Comparison of ENCODE assay signal across 19 mouse cellular contexts in the genomic region with DNA sequence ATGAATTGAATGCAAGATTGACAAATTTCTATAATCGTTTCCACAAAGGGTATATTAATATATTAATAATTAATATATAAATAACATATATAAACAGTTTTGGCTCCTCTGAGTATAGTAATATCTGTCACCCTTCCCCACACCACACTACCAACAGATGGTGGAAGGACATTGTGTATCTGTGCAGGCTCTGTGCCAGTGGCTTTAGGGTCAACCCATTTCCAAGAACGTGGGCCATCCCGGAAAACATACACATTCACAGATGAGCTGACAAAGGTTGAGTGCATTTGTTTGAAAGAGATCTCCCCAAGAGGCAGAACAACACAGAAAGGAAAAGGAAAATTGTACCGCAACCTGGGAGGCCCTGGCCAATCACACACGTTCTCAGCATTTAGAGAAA.
"Had no signal": no experiment of that assay in that cellular context is flagged by ENCODE, and none has a peak within 500 bp of the region (broad histone marks: within the 10 kb centered on the region; RNA-seq: fewer than 3 reads in every experiment).

No protein-coding gene starts in this region.

- ATAC-seq: liver, embryonic 12.5 days; midbrain, embryonic 13.5 days; midbrain, embryonic 16.5 days had no signal

- H3K27me3 ChIP-seq: kidney, embryonic 15.5 days; limb, embryonic 12.5 days; limb, embryonic 15.5 days; liver, embryonic 12.5 days; liver, embryonic 15.5 days; lung, embryonic 15.5 days; midbrain, embryonic 13.5 days; neural tube, embryonic 13.5 days had no signal

- H3K27ac ChIP-seq: kidney, embryonic 15.5 days; limb, embryonic 12.5 days; limb, embryonic 15.5 days; liver, embryonic 12.5 days; liver, embryonic 15.5 days; lung, embryonic 15.5 days; midbrain, embryonic 13.5 days; neural tube, embryonic 13.5 days had no signal

- H3K36me3 ChIP-seq: kidney, embryonic 15.5 days; limb, embryonic 12.5 days; limb, embryonic 15.5 days; liver, embryonic 12.5 days; liver, embryonic 15.5 days; lung, embryonic 15.5 days; midbrain, embryonic 13.5 days; neural tube, embryonic 13.5 days had no signal

- H3K4me3 ChIP-seq: kidney, embryonic 15.5 days; limb, embryonic 12.5 days; limb, embryonic 15.5 days; liver, embryonic 12.5 days; liver, embryonic 15.5 days; lung, embryonic 15.5 days; midbrain, embryonic 13.5 days; myocyte; neural tube, embryonic 13.5 days had no signal

- H3K9me3 ChIP-seq: kidney, embryonic 15.5 days; limb, embryonic 12.5 days; limb, embryonic 15.5 days; liver, embryonic 12.5 days; liver, embryonic 15.5 days; lung, embryonic 15.5 days; midbrain, embryonic 13.5 days; neural tube, embryonic 13.5 days had no signal

- H3K9ac ChIP-seq: kidney, embryonic 15.5 days; limb, embryonic 12.5 days; limb, embryonic 15.5 days; liver, embryonic 12.5 days; liver, embryonic 15.5 days; lung, embryonic 15.5 days; midbrain, embryonic 13.5 days; neural tube, embryonic 13.5 days had no signal

- H3K4me2 ChIP-seq: kidney, embryonic 15.5 days; limb, embryonic 12.5 days; limb, embryonic 15.5 days; liver, embryonic 12.5 days; liver, embryonic 15.5 days; lung, embryonic 15.5 days; midbrain, embryonic 13.5 days; neural tube, embryonic 13.5 days had no signal

- DNase-seq: kidney, adult 8-10 months; kidney, postnatal 10 days; kidney, postnatal 36 days; left cerebral cortex, postnatal 4 days; lung, adult 18-20 months; lung, postnatal 10 days; lung, postnatal 4 days; thymus, adult 18-20 months; thymus, postnatal 36 days had no signal
